Mouse (Mus musculus) heart, adult 2 months (tissue): ENCODE results near the gene Prcp.

Source experiments
- CTCF ChIP-seq: fragments of 200-600 bp; IDR thresholded peaks from 2 replicates; pipeline ENCODE4 v1.8.1; 2022; ENCODE audit warnings: antibody characterized with exemption, mild to moderate bottlenecking, moderate library complexity
- EP300 ChIP-seq: fragments of 200-500 bp; IDR thresholded peaks from 2 replicates; pipeline ENCODE4 v1.6.1; 2011; ENCODE audit warnings: low read depth, low read length, control low read depth; ENCODE audit not compliant: insufficient read depth
- POLR2A ChIP-seq: fragments of 200-500 bp; IDR thresholded peaks from 2 replicates; pipeline ENCODE4 v1.6.1; 2011; ENCODE audit warnings: mild to moderate bottlenecking, low read depth, low read length, control low read depth; ENCODE audit not compliant: insufficient read depth

- TF ChIP-seq POLR2A, result no peak
- TF ChIP-seq CTCF, result no peak
- no peak for TF ChIP-seq EP300
Measured at GRCm38 (mm10) chr7:92896036-92896435, 21.8 kb downstream of the Prcp start.
